Mouse (Mus musculus): Measurements from ENCODE around the gene RPS10-NUDT3. TPM values are rescaled to one million over a fixed set of nuclear protein-coding genes. Genes with fewer than 3 reads are reported as not detected.
"Not testable (repeated sequence)": the region's sequence is repeated elsewhere in the genome, so short reads cannot be mapped to it uniquely, and the experiment has no call there.

RPS10-NUDT3 gene
- polyA plus RNA-seq, 1 experiment, result not detected

GRCm38 (mm10) chr17:27638921-27639332 lies 3.9 kb upstream of the RPS10-NUDT3 start:
- peak; percentile 35 for DNase-seq (ENCODE audit: low read depth)
- TF ChIP-seq CTCF (IDR thresholded peaks at IDR 0.05; ENCODE audit: borderline replicate concordance, extremely low read depth, insufficient read depth, insufficient read length) (peak; percentile 31; the same call in 1 of the 2 replicates), POLR2A (IDR thresholded peaks at IDR 0.05; ENCODE audit: borderline replicate concordance, extremely low read depth, insufficient read depth, insufficient read length, poor library complexity, severe bottlenecking) (no peak)

- TF ChIP-seq CTCF (IDR thresholded peaks at IDR 0.05; ENCODE audit: borderline replicate concordance, extremely low read depth, insufficient read depth, insufficient read length), result no peak
- DNase-seq (ENCODE audit: low read depth), result no peak
Observed at GRCm38 (mm10) chr17:27637333-27637732, 2.3 kb upstream of the RPS10-NUDT3 start.

- DNase-seq (ENCODE audit: low read depth), result peak; percentile 20
- TF ChIP-seq CTCF (IDR thresholded peaks at IDR 0.05; ENCODE audit: borderline replicate concordance, extremely low read depth, insufficient read depth, insufficient read length), result no peak
Observed at GRCm38 (mm10) chr17:27636132-27637020, 1.4 kb upstream of the RPS10-NUDT3 start, which contains the start of gene Rps10. Gene Rps10 (minus strand): TSS chr17:27636669.

- not testable (repeated sequence) for DNase-seq (ENCODE audit: low read depth)
Observed at GRCm38 (mm10) chr17:27635575-27635903, 517 bp upstream of the RPS10-NUDT3 start.

GRCm38 (mm10) chr17:27629249-27630020 lies 5.6 kb downstream of the RPS10-NUDT3 start:
- DNase-seq (ENCODE audit: low read depth), result peak; percentile 89
- TF ChIP-seq CTCF (IDR thresholded peaks at IDR 0.05; ENCODE audit: borderline replicate concordance, extremely low read depth, insufficient read depth, insufficient read length) (peak; percentile 88), POLR2A (IDR thresholded peaks at IDR 0.05; ENCODE audit: borderline replicate concordance, extremely low read depth, insufficient read depth, insufficient read length, poor library complexity, severe bottlenecking) (no peak)

GRCm38 (mm10) chr17:27628376-27628775 lies 6.6 kb downstream of the RPS10-NUDT3 start:
- TF ChIP-seq POLR2A (IDR thresholded peaks at IDR 0.05; ENCODE audit: borderline replicate concordance, extremely low read depth, insufficient read depth, insufficient read length, poor library complexity, severe bottlenecking) (no peak), CTCF (IDR thresholded peaks at IDR 0.05; ENCODE audit: borderline replicate concordance, extremely low read depth, insufficient read depth, insufficient read length) (no peak)

GRCm38 (mm10) chr17:27627451-27627850 lies 7.6 kb downstream of the RPS10-NUDT3 start:
- TF ChIP-seq POLR2A (IDR thresholded peaks at IDR 0.05; ENCODE audit: borderline replicate concordance, extremely low read depth, insufficient read depth, insufficient read length, poor library complexity, severe bottlenecking), result no peak
- no peak for TF ChIP-seq CTCF (IDR thresholded peaks at IDR 0.05; ENCODE audit: borderline replicate concordance, extremely low read depth, insufficient read depth, insufficient read length)
- no peak for DNase-seq (ENCODE audit: low read depth)

More at GRCm38 (mm10) chr17:27628376-27628775, 6.6 kb downstream of the RPS10-NUDT3 start:
- no peak for DNase-seq (ENCODE audit: low read depth)

- TF ChIP-seq CTCF (IDR thresholded peaks at IDR 0.05; ENCODE audit: borderline replicate concordance, extremely low read depth, insufficient read depth, insufficient read length) (no peak), POLR2A (IDR thresholded peaks at IDR 0.05; ENCODE audit: borderline replicate concordance, extremely low read depth, insufficient read depth, insufficient read length, poor library complexity, severe bottlenecking) (no peak)
- peak; percentile 93 for DNase-seq (ENCODE audit: low read depth)
Observed at GRCm38 (mm10) chr17:27626681-27627080, 8.3 kb downstream of the RPS10-NUDT3 start.

GRCm38 (mm10) chr17:27625455-27626251 lies 9.4 kb downstream of the RPS10-NUDT3 start:
- TF ChIP-seq POLR2A (IDR thresholded peaks at IDR 0.05; ENCODE audit: borderline replicate concordance, extremely low read depth, insufficient read depth, insufficient read length, poor library complexity, severe bottlenecking) (no peak), CTCF (IDR thresholded peaks at IDR 0.05; ENCODE audit: borderline replicate concordance, extremely low read depth, insufficient read depth, insufficient read length) (no peak)

GRCm38 (mm10) chr17:27623360-27624326 lies 11.4 kb downstream of the RPS10-NUDT3 start, which contains the start of gene Nudt3:
Gene Nudt3 (minus strand): TSS chr17:27623495.
- peak; percentile 97 for DNase-seq (ENCODE audit: low read depth)
- TF ChIP-seq CTCF (IDR thresholded peaks at IDR 0.05; ENCODE audit: borderline replicate concordance, extremely low read depth, insufficient read depth, insufficient read length) (no peak), POLR2A (IDR thresholded peaks at IDR 0.05; ENCODE audit: borderline replicate concordance, extremely low read depth, insufficient read depth, insufficient read length, poor library complexity, severe bottlenecking) (peak; percentile 98; the same call in 1 of the 2 replicates)

More at GRCm38 (mm10) chr17:27625455-27626251, 9.4 kb downstream of the RPS10-NUDT3 start:
- DNase-seq (ENCODE audit: low read depth), result no peak
